Mouse (Mus musculus) liver, postnatal 0 days (tissue): ENCODE measurements around the gene Brpf3. TPM values are rescaled to one million over a fixed set of nuclear protein-coding genes. Genes with fewer than 3 reads are reported as not detected.

ENCODE experiments used
- ATAC-seq: fragments of 200-750 bp; cut with Nextera tagmentation; 2 replicates; pipeline ENCODE4 v1.8.0; 2017; ENCODE audit warnings: mild to moderate bottlenecking, moderate library complexity
- DNase-seq: peaks from one replicate; pipeline ENCODE4 v3.0.0-alpha.2; 2016
- H3K27ac ChIP-seq: fragments of 300-500 bp; sonication (generic); 2 replicates; pipeline ENCODE4 v1.5.1; 2014; ENCODE audit warnings: antibody characterized with exemption, moderate library complexity, mild to moderate bottlenecking, low read depth
- H3K27me3 ChIP-seq: fragments of 300-500 bp; sonication (generic); 2 replicates; pipeline ENCODE4 v1.6.1; 2014; ENCODE audit warnings: low read length, control low read depth, mixed read lengths; ENCODE audit not compliant: insufficient read depth
- H3K36me3 ChIP-seq: fragments of 300-500 bp; sonication (generic); replicated peaks from 2 replicates; pipeline ENCODE4 v1.6.1; 2014; ENCODE audit warnings: mild to moderate bottlenecking, control low read depth, low read length, moderate library complexity, mixed read lengths; ENCODE audit not compliant: insufficient read depth
- H3K4me1 ChIP-seq: fragments of 300-500 bp; sonication (generic); 2 replicates; pipeline ENCODE4 v1.6.1; 2014; ENCODE audit warnings: antibody characterized with exemption, mild to moderate bottlenecking, control low read depth; ENCODE audit not compliant: insufficient read depth
- H3K4me2 ChIP-seq: fragments of 300-500 bp; sonication (generic); 2 replicates; pipeline ENCODE4 v1.6.1; 2014; ENCODE audit warnings: low read depth, mild to moderate bottlenecking, low read length, moderate library complexity, mixed read lengths
- H3K4me3 ChIP-seq: fragments of 300-500 bp; sonication (generic); 2 replicates; pipeline ENCODE4 v1.5.1; 2014; ENCODE audit warnings: low read depth, low read length
- H3K9ac ChIP-seq: fragments of 300-500 bp; sonication (generic); replicated peaks from 2 replicates; pipeline ENCODE4 v1.6.1; 2014; ENCODE audit warnings: mild to moderate bottlenecking, moderate library complexity
- H3K9me3 ChIP-seq: fragments of 300-500 bp; sonication (generic); 2 replicates; pipeline ENCODE4 v1.6.1; 2016; ENCODE audit warnings: mild to moderate bottlenecking, control low read depth, low read length, mixed read lengths
- CTCF ChIP-seq: sonication (generic); IDR thresholded peaks from 2 replicates; pipeline ENCODE4 v1.5.1; 2016; ENCODE audit warnings: antibody characterized with exemption, low read depth
- EP300 ChIP-seq: IDR thresholded peaks from 2 replicates; pipeline ENCODE4 v1.6.1; 2016; ENCODE audit warnings: antibody characterized with exemption, low read depth, mild to moderate bottlenecking
- WGBS: fragments of 180-500 bp; shearing (Covaris S2); extraction: QIAGEN DNeasy Blood & Tissue Kit; methylation state at CpG from one replicate; pipeline ENCODE4 v1.1.7; 2014; ENCODE audit not compliant: insufficient replicate concordance; 5-methylcytosine and 5-hydroxymethylcytosine counted together
- polyA plus RNA-seq: library from polyadenylated mRNA; unstranded; fragments of >200 nt; fragmentation: Nextera tagmentation; extraction: Ambion mirVana; gene quantifications from 2 replicates; pipeline ENCODE4 v1.2.1, GENCODE M21; 2015

Brpf3 gene
- polyA plus RNA-seq, 1 experiment from 2014 or later, result 33.9 TPM

DNA sequence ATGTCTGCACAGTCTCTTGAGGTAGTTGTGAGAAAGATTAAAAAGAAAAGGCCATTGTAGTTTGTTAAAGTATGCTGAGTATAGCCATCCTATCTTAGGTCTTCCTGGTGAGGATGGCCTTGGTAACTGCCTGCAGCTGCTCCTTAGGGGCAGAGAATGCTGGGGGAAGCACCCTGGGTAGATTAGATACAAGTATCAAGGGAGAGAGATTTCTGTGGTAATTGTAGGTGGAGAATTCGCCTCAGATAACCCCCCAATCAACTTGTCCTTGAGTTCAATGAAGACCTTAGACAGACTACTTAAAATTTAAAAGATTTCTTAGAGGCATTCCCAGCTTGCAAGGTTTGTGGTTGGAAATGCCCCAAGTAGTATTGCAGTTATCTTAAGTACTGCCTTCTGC lies 2.4 kb downstream of the Brpf3 start:
- H3K4me1 ChIP-seq, result peaks cover 38% of the 10 kb centered on the region
- peaks cover 29% of the 10 kb centered on the region for H3K36me3 ChIP-seq
- peak overlapping the region; percentile 90 for H3K4me2 ChIP-seq
- ATAC-seq (no peak), DNase-seq (no peak)
- H3K27me3 ChIP-seq, result no peaks in the 10 kb centered on the region
- peak overlapping the region; percentile 62 for H3K27ac ChIP-seq
- H3K4me3 ChIP-seq, result peak overlapping the region; percentile 69
- H3K9ac ChIP-seq, result peak overlapping the region; percentile 86
- WGBS, result 43% methylated on average over 1 of the region's 1 CpGs
- no peaks in the 10 kb centered on the region for H3K9me3 ChIP-seq
- TF ChIP-seq EP300, result peak; percentile 60
- TF ChIP-seq CTCF, result no peak

GRCm38 (mm10) chr17:28804973-28805372 lies 4.1 kb downstream of the Brpf3 start:
- Histone ChIP-seq H3K4me3 (no peak overlapping the region), H3K27ac (no peak overlapping the region), H3K4me2 (peak overlapping the region; percentile 90), H3K9ac (no peak overlapping the region), H3K36me3 (peaks cover 36% of the 10 kb centered on the region), H3K4me1 (peaks cover 44% of the 10 kb centered on the region), H3K9me3 (no peaks in the 10 kb centered on the region), H3K27me3 (no peaks in the 10 kb centered on the region)
- TF ChIP-seq EP300 (no peak), CTCF (no peak)
- DNase-seq (no peak), ATAC-seq (no peak)
- 63% methylated on average over 6 of the region's 6 CpGs for WGBS

DNA sequence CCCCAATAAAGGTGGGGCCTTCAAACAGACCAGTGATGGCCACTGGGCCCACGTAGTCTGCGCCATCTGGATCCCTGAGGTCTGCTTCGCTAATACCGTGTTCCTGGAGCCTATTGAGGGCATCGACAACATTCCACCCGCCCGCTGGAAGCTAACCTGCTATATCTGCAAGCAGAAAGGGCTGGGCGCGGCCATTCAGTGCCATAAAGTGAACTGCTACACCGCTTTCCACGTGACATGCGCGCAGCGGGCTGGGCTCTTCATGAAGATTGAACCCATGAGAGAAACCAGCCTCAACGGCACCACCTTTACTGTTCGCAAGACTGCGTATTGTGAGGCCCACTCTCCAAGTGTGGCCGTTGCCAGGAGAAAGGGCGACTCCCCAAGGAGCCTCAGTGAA lies 5.9 kb downstream of the Brpf3 start:
- H3K27me3 ChIP-seq, result no peaks in the 10 kb centered on the region
- H3K4me2 ChIP-seq, result no peak overlapping the region
- DNase-seq (no peak), ATAC-seq (no peak)
- peaks cover 50% of the 10 kb centered on the region for H3K36me3 ChIP-seq
- H3K4me1 ChIP-seq, result peaks cover 51% of the 10 kb centered on the region
- H3K9me3 ChIP-seq, result no peaks in the 10 kb centered on the region
- no peak overlapping the region for H3K4me3 ChIP-seq
- TF ChIP-seq CTCF (no peak), EP300 (no peak)
- WGBS, result 96% methylated on average over 19 of the region's 19 CpGs
- H3K9ac ChIP-seq, result no peak overlapping the region
- no peak overlapping the region for H3K27ac ChIP-seq

- Histone ChIP-seq H3K9me3 (no peaks in the 10 kb centered on the region), H3K4me2 (peak overlapping the region; percentile 52), H3K27ac (peak overlapping the region; percentile 61; the same call in 1 of the 2 replicates), H3K9ac (no peak overlapping the region; the same call in 1 of the 2 replicates), H3K36me3 (peaks cover 59% of the 10 kb centered on the region), H3K4me1 (peaks cover 40% of the 10 kb centered on the region), H3K27me3 (no peaks in the 10 kb centered on the region), H3K4me3 (no peak overlapping the region)
- TF ChIP-seq CTCF (no peak), EP300 (no peak)
- no peak for ATAC-seq
- 82% methylated on average over 8 of the region's 8 CpGs for WGBS
- DNase-seq, result no peak
These were observed 7.8 kb downstream of the Brpf3 start for GRCm38 (mm10) chr17:28808714-28809113.

DNA sequence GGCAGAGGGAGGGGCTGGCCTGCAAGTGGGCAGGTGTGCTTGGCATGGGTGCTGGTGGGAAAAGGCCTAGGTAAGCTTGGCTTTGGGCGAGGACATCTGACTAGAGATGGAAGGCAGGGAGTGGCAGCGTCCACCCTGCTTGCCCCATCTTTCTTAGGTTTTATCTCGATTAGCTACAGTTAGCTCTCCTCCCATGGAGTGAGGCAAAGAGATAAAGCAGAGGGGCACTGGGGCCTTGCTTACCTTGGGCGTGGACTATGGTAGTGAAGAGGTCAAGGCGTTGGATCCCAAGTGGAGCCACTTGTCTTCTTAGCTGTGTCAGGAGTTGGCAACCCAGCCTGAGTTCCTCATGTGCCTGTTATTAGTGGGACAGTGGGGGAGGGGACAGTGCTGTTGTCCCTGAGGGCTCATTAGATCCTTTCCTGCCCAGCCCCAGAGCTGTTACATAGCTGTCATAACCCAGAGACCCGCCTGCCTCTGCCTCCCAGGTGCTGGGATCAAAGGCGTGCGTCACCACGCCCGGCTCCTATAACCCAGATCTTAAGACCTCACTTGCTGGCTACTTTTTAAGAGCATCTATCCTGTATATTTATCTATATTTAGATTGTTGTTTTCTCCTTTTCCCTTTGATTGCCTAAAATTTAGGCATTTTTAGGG lies 8.4 kb downstream of the Brpf3 start:
- 79% methylated on average over 10 of the region's 10 CpGs for WGBS
- Histone ChIP-seq H3K27me3 (no peaks in the 10 kb centered on the region), H3K9me3 (no peaks in the 10 kb centered on the region), H3K4me3 (no peak overlapping the region), H3K9ac (no peak overlapping the region), H3K4me2 (peak overlapping the region; percentile 52), H3K36me3 (peaks cover 64% of the 10 kb centered on the region), H3K27ac (peak overlapping the region; percentile 61), H3K4me1 (peaks cover 37% of the 10 kb centered on the region)
- TF ChIP-seq EP300, result peak; percentile 86
- no peak for TF ChIP-seq CTCF
- peak; percentile 71 for ATAC-seq
- peak; percentile 35 for DNase-seq

GRCm38 (mm10) chr17:28812345-28812744 lies 11.5 kb downstream of the Brpf3 start:
- no peak overlapping the region for H3K4me3 ChIP-seq
- H3K9ac ChIP-seq, result no peak overlapping the region
- H3K36me3 ChIP-seq, result peaks cover 68% of the 10 kb centered on the region
- WGBS, result 74% methylated on average over 10 of the region's 10 CpGs
- no peak overlapping the region for H3K4me2 ChIP-seq
- ATAC-seq, result peak; percentile 47; the same call in 1 of the 2 replicates
- no peak overlapping the region for H3K27ac ChIP-seq
- no peaks in the 10 kb centered on the region for H3K27me3 ChIP-seq
- TF ChIP-seq CTCF, result no peak
- TF ChIP-seq EP300, result no peak
- H3K9me3 ChIP-seq, result no peaks in the 10 kb centered on the region
- peaks cover 28% of the 10 kb centered on the region for H3K4me1 ChIP-seq
- no peak for DNase-seq
